Mouse (Mus musculus): Measurements from ENCODE around the gene Opcml.

DNA sequence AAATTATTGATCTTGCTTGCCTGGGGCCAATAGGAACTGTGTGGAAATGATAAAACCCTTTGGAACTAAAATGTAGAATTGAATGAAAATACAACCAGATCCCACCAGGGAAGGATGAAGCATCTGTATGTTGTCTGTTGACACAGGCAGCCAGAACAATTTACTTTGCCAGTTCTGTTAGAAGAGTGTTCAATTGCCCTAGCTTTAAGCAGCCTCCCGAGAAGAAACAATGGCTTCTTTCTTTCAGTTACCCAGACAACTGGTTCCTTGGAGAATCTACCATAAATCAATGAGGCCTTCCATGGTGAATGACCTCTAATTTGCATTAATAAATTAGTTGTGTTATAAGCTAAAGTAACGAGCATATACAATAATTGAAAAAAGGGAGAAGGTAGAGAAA lies 346.0 kb downstream of the Opcml start:
- TF ChIP-seq CTCF (IDR thresholded peaks at IDR 0.05; ENCODE audit: control insufficient read depth, insufficient read depth, insufficient read length) (no peak), MAX (IDR thresholded peaks at IDR 0.05) (no peak)
